Mouse (Mus musculus) midbrain, embryonic 14.5 days (tissue): ENCODE results near the gene Dimt1. TPM values are rescaled to one million over a fixed set of nuclear protein-coding genes. Genes with fewer than 3 reads are reported as not detected.

ENCODE experiments used
- ATAC-seq: fragments of 200-750 bp; cut with Nextera tagmentation; 2 replicates; pipeline ENCODE4 v1.8.0; 2017; ENCODE audit warnings: moderate number of reproducible peaks, moderate library complexity; ENCODE audit not compliant: low FRiP score, low TSS enrichment
- DNase-seq: peaks from one replicate; pipeline ENCODE4 v3.0.0-alpha.2; 2015
- H3K27ac ChIP-seq: fragments of 300-500 bp; sonication (generic); replicated peaks from 2 replicates; pipeline ENCODE4 v1.5.1; 2014; ENCODE audit warnings: mild to moderate bottlenecking, low read depth, low read length, moderate library complexity
- H3K27me3 ChIP-seq: fragments of 300-500 bp; sonication (generic); 2 replicates; pipeline ENCODE4 v1.6.1; 2014; ENCODE audit warnings: low read length, control low read depth, mixed read lengths; ENCODE audit not compliant: control insufficient read depth, insufficient read depth
- H3K36me3 ChIP-seq: fragments of 300-500 bp; sonication (generic); 2 replicates; pipeline ENCODE4 v1.6.1; 2014; ENCODE audit warnings: low read length, control low read depth; ENCODE audit not compliant: control insufficient read depth, insufficient read depth
- H3K4me1 ChIP-seq: fragments of 300-500 bp; sonication (generic); 2 replicates; pipeline ENCODE4 v1.6.1; 2014; ENCODE audit warnings: mild to moderate bottlenecking, antibody characterized with exemption, low read length, control low read depth; ENCODE audit not compliant: control insufficient read depth, insufficient read depth
- H3K4me2 ChIP-seq: fragments of 300-500 bp; sonication (generic); 2 replicates; pipeline ENCODE4 v1.6.1; 2014; ENCODE audit warnings: mild to moderate bottlenecking, low read length, moderate library complexity
- H3K4me3 ChIP-seq: fragments of 300-500 bp; sonication (generic); replicated peaks from 2 replicates; pipeline ENCODE4 v1.5.1; 2014; ENCODE audit warnings: low read depth, low read length
- H3K9ac ChIP-seq: fragments of 300-500 bp; sonication (generic); replicated peaks from 2 replicates; pipeline ENCODE4 v1.6.1; 2014; ENCODE audit warnings: mild to moderate bottlenecking, low read length, moderate library complexity
- H3K9me3 ChIP-seq: fragments of 300-500 bp; sonication (generic); 2 replicates; pipeline ENCODE4 v1.6.1; 2016; ENCODE audit warnings: low read length, control low read depth, mixed read lengths; ENCODE audit not compliant: control insufficient read depth
- WGBS: fragments of 180-500 bp; shearing (Covaris S2); extraction: QIAGEN DNeasy Blood & Tissue Kit; methylation state at CpG from one replicate; pipeline ENCODE4 v1.1.7; 2014; 5-methylcytosine and 5-hydroxymethylcytosine counted together
- polyA plus RNA-seq: library from polyadenylated mRNA; unstranded; fragments of >200 nt; fragmentation: Nextera tagmentation; extraction: Ambion mirVana; gene quantifications from 2 replicates; pipeline ENCODE4 v1.2.1, GENCODE M21; 2014

The Dimt1 gene
- polyA plus RNA-seq, 1 experiment from 2014 or later = 43.2 TPM

- ATAC-seq (no peak), DNase-seq (no peak)
- 92% methylated on average over 5 of the region's 5 CpGs for WGBS
- H3K27ac ChIP-seq = no peak overlapping the region
- H3K4me2 ChIP-seq = no peak overlapping the region
- H3K4me1 ChIP-seq = no peaks in the 10 kb centered on the region
- no peak overlapping the region for H3K9ac ChIP-seq
- H3K4me3 ChIP-seq = no peak overlapping the region
- H3K36me3 ChIP-seq = no peaks in the 10 kb centered on the region
- no peaks in the 10 kb centered on the region for H3K27me3 ChIP-seq
- no peaks in the 10 kb centered on the region for H3K9me3 ChIP-seq
Observed at GRCm38 (mm10) chr13:106998671-106999070, 51.7 kb downstream of the Dimt1 start.

- H3K9ac ChIP-seq = no peak overlapping the region
- H3K36me3 ChIP-seq = no peaks in the 10 kb centered on the region
- H3K4me2 ChIP-seq = no peak overlapping the region
- H3K4me1 ChIP-seq = no peaks in the 10 kb centered on the region
- H3K9me3 ChIP-seq = no peaks in the 10 kb centered on the region
- no peak for DNase-seq
- no peak overlapping the region for H3K4me3 ChIP-seq
- no peak for ATAC-seq
- H3K27ac ChIP-seq = no peak overlapping the region
- WGBS = 94% methylated on average over 2 of the region's 2 CpGs
- H3K27me3 ChIP-seq = no peaks in the 10 kb centered on the region
Observed at GRCm38 (mm10) chr13:107003211-107003610, 56.3 kb downstream of the Dimt1 start.

- Histone ChIP-seq H3K36me3 (no peaks in the 10 kb centered on the region), H3K27me3 (no peaks in the 10 kb centered on the region), H3K4me3 (no peak overlapping the region), H3K4me1 (peaks cover 9% of the 10 kb centered on the region), H3K9ac (no peak overlapping the region), H3K4me2 (no peak overlapping the region), H3K27ac (no peak overlapping the region), H3K9me3 (no peaks in the 10 kb centered on the region)
- 89% methylated on average over 4 of the region's 4 CpGs for WGBS
- DNase-seq (no peak), ATAC-seq (no peak)
Observed at GRCm38 (mm10) chr13:107008174-107008573, 61.2 kb downstream of the Dimt1 start.

Other genes starting within 250 kb of the Dimt1 start
- gene Ipo11, start 10.2 kb upstream of the Dimt1 start, polyA plus RNA-seq = 36.1 and 45.6 TPM in 2 replicates
- gene Kif2a, start 75.0 kb downstream of the Dimt1 start, polyA plus RNA-seq = 50.5 and 60.3 TPM in 2 replicates